ENCODE assay signal across 8 mouse cellular contexts in the genomic region with DNA sequence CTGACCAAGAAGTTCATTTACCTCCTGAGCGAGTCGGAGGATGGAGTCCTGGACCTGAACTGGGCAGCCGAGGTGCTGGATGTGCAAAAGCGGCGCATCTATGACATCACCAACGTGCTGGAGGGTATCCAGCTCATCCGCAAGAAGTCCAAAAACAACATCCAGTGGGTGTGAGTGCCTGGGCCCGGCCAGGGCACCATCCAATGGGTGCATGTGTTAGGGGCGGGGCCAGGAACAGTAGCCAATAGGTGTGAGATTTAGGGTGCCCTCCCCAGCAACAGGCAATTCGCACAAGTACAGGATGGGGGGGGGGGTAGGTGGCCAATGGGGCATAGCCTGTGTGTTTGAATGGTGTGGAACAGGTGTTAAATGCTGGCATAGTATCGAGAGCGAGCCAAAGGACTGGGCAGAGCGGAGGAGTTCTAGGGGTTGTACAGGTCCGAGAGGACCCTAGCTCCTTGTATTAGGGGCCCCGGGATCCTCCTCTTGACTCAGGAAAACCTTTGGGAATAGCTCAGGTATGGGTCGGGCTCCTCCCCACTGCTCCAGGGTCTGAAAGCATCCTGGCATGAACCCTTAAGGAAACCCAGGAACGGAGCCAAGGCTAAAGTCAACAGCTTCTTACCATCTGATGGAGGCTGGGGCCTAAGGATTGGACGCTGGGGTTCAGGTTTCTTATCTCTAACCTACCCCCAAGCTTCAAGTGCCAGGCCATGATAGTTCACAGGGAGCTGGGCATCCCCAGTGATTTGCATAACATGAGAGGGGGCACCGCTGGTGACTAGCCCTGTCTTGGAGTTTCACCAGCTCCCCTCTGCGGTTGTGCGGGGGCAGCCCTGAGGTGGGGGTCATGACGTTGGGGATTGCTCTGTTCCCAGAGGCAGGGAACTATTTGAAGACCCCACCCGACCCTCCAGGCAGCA. TPM values are rescaled to one million over a fixed set of nuclear protein-coding genes. Genes with fewer than 3 reads are reported as not detected.
DNase-seq lines count a peak whose midpoint lies in the region; ATAC-seq and TF ChIP-seq lines count a peak whose summit lies in the region.

No protein-coding gene starts in this region.

- no peaks in the 10 kb centered on the region for H3K9me3 ChIP-seq in forebrain, postnatal 0 days (ENCODE audit: low read length)
- no peaks in the 10 kb centered on the region for H3K9me3 ChIP-seq in lung, embryonic 14.5 days (ENCODE audit: low read depth, low read length)

- DNase-seq in ES-CJ7 (ENCODE audit: low read depth, low spot score): peak; percentile 97
- DNase-seq in cerebellum, adult 2 months: peak; percentile 67 to 81
- DNase-seq in forebrain, postnatal 0 days: peak; percentile 75
- peak; percentile 72 to 74 for DNase-seq in heart, postnatal 36 days
- peak; percentile 71 to 74 for DNase-seq in layer of hippocampus, adult 8-10 months (ENCODE audit: low spot score in 2 of 2)
- DNase-seq in lung, embryonic 14.5 days: peak; percentile 80
- DNase-seq in ovary, postnatal 10 days (ENCODE audit: low spot score): peak; percentile 48
- DNase-seq in thymus, adult 2 months: peak; percentile 81

- intact Hi-C loops in heart, postnatal 36 days (cut with DNase I): loop anchor here (2.0 kb wide), 1 partner anchor 18 kb away; no protein-coding TSS in a partner anchor

- TF ChIP-seq CTCF in cerebellum, adult 2 months (IDR thresholded peaks at IDR 0.05; ENCODE audit: borderline replicate concordance, insufficient read depth, low read depth, low read length): no peak
- no peak for TF ChIP-seq CTCF in forebrain, postnatal 0 days (IDR thresholded peaks at IDR 0.05; ENCODE audit: low read depth)
- no peak for TF ChIP-seq CTCF in lung, embryonic 14.5 days (IDR thresholded peaks at IDR 0.05; ENCODE audit: low read depth)
- no peak for TF ChIP-seq CTCF in thymus, adult 2 months (IDR thresholded peaks at IDR 0.05; ENCODE audit: borderline replicate concordance, control insufficient read depth, extremely low read depth, insufficient read depth, low read length, poor library complexity)

- TF ChIP-seq POLR2A in cerebellum, adult 2 months (IDR thresholded peaks at IDR 0.05; ENCODE audit: borderline replicate concordance, insufficient read depth, low read length): no peak
- TF ChIP-seq POLR2A in thymus, adult 2 months (IDR thresholded peaks at IDR 0.05; ENCODE audit: control insufficient read depth, extremely low read depth, insufficient read depth, low read length, poor library complexity): peak; percentile 23; the same call in 1 of the 2 replicates

- no peaks in the 10 kb centered on the region for H3K27me3 ChIP-seq in cerebellum, adult 2 months (ENCODE audit: control insufficient read depth, insufficient read depth, low read length)
- H3K27me3 ChIP-seq in forebrain, postnatal 0 days (ENCODE audit: insufficient read depth, low read length): no peaks in the 10 kb centered on the region
- H3K27me3 ChIP-seq in lung, embryonic 14.5 days (ENCODE audit: insufficient read depth, low read length): no peaks in the 10 kb centered on the region
- H3K27me3 ChIP-seq in thymus, adult 2 months (ENCODE audit: control insufficient read depth, insufficient read depth, low read length): no peaks in the 10 kb centered on the region

- WGBS in cerebellum, adult 2 months: 15% methylated on average over 23 of the region's 23 CpGs
- WGBS in forebrain, postnatal 0 days: 23% methylated on average over 23 of the region's 23 CpGs
- WGBS in lung, embryonic 14.5 days: 17% methylated on average over 23 of the region's 23 CpGs
- WGBS in thymus, adult 2 months: 82% methylated on average over 23 of the region's 23 CpGs

- H3K4me2 ChIP-seq in forebrain, postnatal 0 days (ENCODE audit: low read depth): peak overlapping the region; percentile 58
- peak overlapping the region; percentile 60 for H3K4me2 ChIP-seq in lung, embryonic 14.5 days

- peak overlapping the region; percentile 40 for H3K4me3 ChIP-seq in cerebellum, adult 2 months (replicated peaks; ENCODE audit: insufficient read depth, low read depth, low read length)
- H3K4me3 ChIP-seq in forebrain, postnatal 0 days (ENCODE audit: low read depth, low read length): peak overlapping the region; percentile 35
- H3K4me3 ChIP-seq in lung, embryonic 14.5 days (ENCODE audit: low read depth, low read length): peak overlapping the region; percentile 31
- H3K4me3 ChIP-seq in thymus, adult 2 months (ENCODE audit: control insufficient read depth, insufficient read depth, low read length): peak overlapping the region; percentile 53

- H3K9ac ChIP-seq in forebrain, postnatal 0 days: peak overlapping the region; percentile 47
- H3K9ac ChIP-seq in lung, embryonic 14.5 days: peak overlapping the region; percentile 30

- H3K4me1 ChIP-seq in cerebellum, adult 2 months (ENCODE audit: control insufficient read depth, insufficient read depth, low read length): 0 out of 2 replicates have a peak, but pooled peaks cover 3% of the 10 kb centered on the region
- H3K4me1 ChIP-seq in forebrain, postnatal 0 days (ENCODE audit: insufficient read depth): no peaks in the 10 kb centered on the region
- peaks cover 23% of the 10 kb centered on the region for H3K4me1 ChIP-seq in lung, embryonic 14.5 days (ENCODE audit: insufficient read depth)
- H3K4me1 ChIP-seq in thymus, adult 2 months (replicated peaks; ENCODE audit: control insufficient read depth, insufficient read depth, low read length): peaks cover 50% of the 10 kb centered on the region

- peak; percentile 83 for ATAC-seq in forebrain, postnatal 0 days
- peak; percentile 75 for ATAC-seq in lung, embryonic 14.5 days (ENCODE audit: insufficient read depth)

- H3K36me3 ChIP-seq in forebrain, postnatal 0 days (ENCODE audit: insufficient read depth): no peaks in the 10 kb centered on the region
- peaks cover 20% of the 10 kb centered on the region; the same call in 1 of the 2 replicates for H3K36me3 ChIP-seq in lung, embryonic 14.5 days (ENCODE audit: insufficient read depth)
- peaks cover 18% of the 10 kb centered on the region; the same call in 1 of the 2 replicates for H3K36me3 ChIP-seq in thymus, adult 2 months (ENCODE audit: control insufficient read depth, insufficient read depth, low read length)

- no peak overlapping the region for H3K27ac ChIP-seq in cerebellum, adult 2 months (ENCODE audit: insufficient read depth, low read length)
- no peak overlapping the region for H3K27ac ChIP-seq in forebrain, postnatal 0 days (ENCODE audit: low read depth, low read length)
- peak overlapping the region; percentile 75 for H3K27ac ChIP-seq in lung, embryonic 14.5 days (ENCODE audit: low read depth)
- peak overlapping the region; percentile 85 for H3K27ac ChIP-seq in thymus, adult 2 months (ENCODE audit: control insufficient read depth, insufficient read depth, low read length)

RNA-seq across cellular contexts. Expression of gene E2f2, which starts 8.5 kb away (rescaled TPM):
- 0.27 and 0.74 TPM in 2 replicates for polyA plus RNA-seq in cerebellum, adult 2 months (2012; rRNA removed)
- 0.85 and 1.2 TPM in 2 replicates for total RNA-seq in forebrain, postnatal 0 days (2014; rRNA removed)
- polyA plus RNA-seq in forebrain, postnatal 0 days (2015; fragmentation: Nextera tagmentation; extraction: Ambion mirVana): 0.84 and 1.4 TPM in 2 replicates
- total RNA-seq in heart, postnatal 36 days (2021): 1 to 10 TPM; 1.4 to 2.1 TPM
- 1 to 10 TPM in 2 of 4 experiments, under 1 TPM in 2; 0.57 to 1.2 (median 0.98) TPM for total RNA-seq in layer of hippocampus, adult 8-10 months (2022)
- polyA plus RNA-seq in lung, embryonic 14.5 days (2014; fragmentation: Nextera tagmentation; extraction: Ambion mirVana): 5.5 and 6.5 TPM in 2 replicates
- polyA plus RNA-seq in thymus, adult 2 months (2012; rRNA removed): 164 and 208 TPM in 2 replicates

RNA-seq across cellular contexts. Expression of gene Asap3, which starts 25.5 kb away (rescaled TPM):
- polyA plus RNA-seq in cerebellum, adult 2 months (2012; rRNA removed): 5.5 and 6.3 TPM in 2 replicates
- total RNA-seq in forebrain, postnatal 0 days (2014; rRNA removed): 3.5 and 3.8 TPM in 2 replicates
- 2.0 and 2.5 TPM in 2 replicates for polyA plus RNA-seq in forebrain, postnatal 0 days (2015; fragmentation: Nextera tagmentation; extraction: Ambion mirVana)
- 10 to 100 TPM in 1 of 2 experiments, 1 to 10 TPM in 1; 9.4 to 11.7 TPM for total RNA-seq in heart, postnatal 36 days (2021)
- total RNA-seq in layer of hippocampus, adult 8-10 months (2022): 1 to 10 TPM; 2.5 to 6.3 (median 4.6) TPM
- polyA plus RNA-seq in lung, embryonic 14.5 days (2014; fragmentation: Nextera tagmentation; extraction: Ambion mirVana): 4.4 and 5.4 TPM in 2 replicates
- 4.1 and 4.4 TPM in 2 replicates for polyA plus RNA-seq in thymus, adult 2 months (2012; rRNA removed)

RNA-seq across cellular contexts. Expression of gene Id3, which starts 37.4 kb away (rescaled TPM):
- polyA plus RNA-seq in cerebellum, adult 2 months (2012; rRNA removed): 53.6 and 55.1 TPM in 2 replicates
- 134 and 153 TPM in 2 replicates for total RNA-seq in forebrain, postnatal 0 days (2014; rRNA removed)
- 177 and 185 TPM in 2 replicates for polyA plus RNA-seq in forebrain, postnatal 0 days (2015; fragmentation: Nextera tagmentation; extraction: Ambion mirVana)
- total RNA-seq in heart, postnatal 36 days (2021): 10 to 100 TPM; 58.1 to 63.9 TPM
- 10 to 100 TPM; 40.5 to 59.5 (median 48.7) TPM for total RNA-seq in layer of hippocampus, adult 8-10 months (2022)
- 469 and 477 TPM in 2 replicates for polyA plus RNA-seq in lung, embryonic 14.5 days (2014; fragmentation: Nextera tagmentation; extraction: Ambion mirVana)
- 312 and 357 TPM in 2 replicates for polyA plus RNA-seq in thymus, adult 2 months (2012; rRNA removed)

Comparison
In these comparisons a context has a peak if more than half of its experiments do, and no peak if none do; other contexts are left out.
1. H3K27ac ChIP-seq: peak in lung, embryonic 14.5 days (single experiment) and thymus, adult 2 months (single experiment); none in cerebellum, adult 2 months (single experiment) and forebrain, postnatal 0 days (single experiment).
2. RNA of gene E2f2, which starts 8.5 kb away (polyA plus RNA-seq): 164 to 208 TPM in thymus, adult 2 months; 5.5 to 6.5 TPM in lung, embryonic 14.5 days, 0.84 to 1.4 TPM in forebrain, postnatal 0 days and 0.27 to 0.74 TPM in cerebellum, adult 2 months; every median in the first group is over 10 times any median in the second.
3. Peak in every context shown above with its lines, with median percentiles within 50 percentile points of each other: DNase-seq and H3K4me3 ChIP-seq.